Mouse (Mus musculus): Measurements from ENCODE around the gene Slc12a6. TPM values are rescaled to one million over a fixed set of nuclear protein-coding genes. Genes with fewer than 3 reads are reported as not detected.

Gene Slc12a6
- polyA plus RNA-seq, 1 experiment from 2014 or later, result 6.9 TPM

- Histone ChIP-seq H3K4me3 (ENCODE audit: low read depth, low read length) (no peak overlapping the region), H3K36me3 (ENCODE audit: control insufficient read depth, insufficient read depth) (peaks cover 88% of the 10 kb centered on the region), H3K9ac (ENCODE audit: low read depth, low read length) (no peak overlapping the region), H3K9me3 (ENCODE audit: control insufficient read depth) (no peaks in the 10 kb centered on the region), H3K4me1 (replicated peaks; ENCODE audit: control insufficient read depth, insufficient read depth, low read length) (no peaks in the 10 kb centered on the region), H3K27ac (ENCODE audit: low read depth, low read length) (no peak overlapping the region), H3K27me3 (replicated peaks; ENCODE audit: control insufficient read depth, insufficient read depth, low read length) (no peaks in the 10 kb centered on the region), H3K4me2 (replicated peaks; ENCODE audit: low read depth) (no peak overlapping the region)
- no peak for ATAC-seq
- 88% methylated on average over 7 of the region's 7 CpGs for WGBS
- no peak for TF ChIP-seq CTCF (IDR thresholded peaks at IDR 0.05; ENCODE audit: low read depth)
Observed at GRCm38 (mm10) chr2:112353685-112354455, 88.2 kb downstream of the Slc12a6 start.

DNA sequence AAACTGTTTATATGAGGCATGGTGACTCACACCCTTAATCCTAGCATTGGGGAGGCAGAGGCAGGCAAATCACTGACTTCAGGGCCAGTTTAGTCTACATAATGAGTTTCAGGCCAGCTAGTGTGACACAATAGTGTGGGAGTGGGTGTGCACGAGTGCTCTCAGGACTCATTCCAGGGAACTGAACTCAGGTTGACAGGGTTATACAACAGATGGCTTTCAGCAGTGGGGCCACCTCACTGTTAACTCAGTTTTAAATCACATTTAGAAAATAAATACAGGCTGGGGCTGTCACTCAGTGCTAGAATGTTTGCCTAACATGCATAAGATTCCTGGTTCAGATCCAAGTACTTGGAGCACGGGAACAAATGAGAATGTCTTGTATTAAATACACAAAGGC is 94.0 kb downstream of the Slc12a6 start:
- no peak overlapping the region for H3K9ac ChIP-seq (ENCODE audit: low read depth, low read length)
- no peaks in the 10 kb centered on the region for H3K27me3 ChIP-seq (replicated peaks; ENCODE audit: control insufficient read depth, insufficient read depth, low read length)
- no peaks in the 10 kb centered on the region for H3K9me3 ChIP-seq (ENCODE audit: control insufficient read depth)
- H3K4me2 ChIP-seq (replicated peaks; ENCODE audit: low read depth), result no peak overlapping the region
- no peaks in the 10 kb centered on the region for H3K4me1 ChIP-seq (replicated peaks; ENCODE audit: control insufficient read depth, insufficient read depth, low read length)
- WGBS, result 65% methylated on average over 2 of the region's 2 CpGs
- no peak overlapping the region for H3K27ac ChIP-seq (ENCODE audit: low read depth, low read length)
- TF ChIP-seq CTCF (IDR thresholded peaks at IDR 0.05; ENCODE audit: low read depth), result no peak
- H3K36me3 ChIP-seq (ENCODE audit: control insufficient read depth, insufficient read depth), result peaks cover 77% of the 10 kb centered on the region
- H3K4me3 ChIP-seq (ENCODE audit: low read depth, low read length), result no peak overlapping the region
- ATAC-seq, result no peak

DNA sequence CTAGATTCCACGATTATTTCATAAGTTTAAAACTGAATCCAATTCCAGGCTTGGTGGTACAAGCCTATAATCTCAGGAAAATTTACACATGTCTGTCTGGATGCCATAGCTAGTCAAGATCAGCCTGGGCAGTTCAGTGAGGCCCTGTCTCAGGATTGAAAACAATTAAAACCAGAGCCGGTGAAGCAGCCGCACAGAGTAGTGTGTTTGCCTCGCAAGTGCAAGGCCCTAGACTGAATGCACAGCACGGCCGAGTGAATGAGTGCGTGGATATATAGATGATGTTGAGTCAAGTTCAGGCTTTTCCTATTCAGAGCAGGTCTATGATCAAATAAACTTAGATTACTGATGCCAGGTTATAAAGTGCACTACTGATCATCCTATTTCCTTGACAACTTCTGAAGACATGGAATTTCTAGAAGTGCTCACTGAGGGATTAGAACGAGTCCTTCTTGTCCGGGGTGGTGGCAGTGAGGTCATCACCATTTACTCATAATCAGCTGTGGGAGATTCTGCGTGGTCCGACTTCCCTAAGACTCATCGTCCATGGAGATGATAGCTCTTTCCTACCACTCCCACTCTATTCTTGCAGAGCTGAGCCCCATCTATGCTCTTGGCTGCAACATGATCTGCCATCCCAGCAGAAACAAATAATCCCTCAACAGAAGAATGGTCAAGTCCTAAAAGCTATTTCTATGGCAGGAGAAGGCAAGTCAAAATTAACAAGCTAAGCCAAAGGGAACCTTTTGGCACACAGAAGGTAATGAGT is 94.6 kb downstream of the Slc12a6 start:
- no peaks in the 10 kb centered on the region for H3K9me3 ChIP-seq (ENCODE audit: control insufficient read depth)
- H3K9ac ChIP-seq (ENCODE audit: low read depth, low read length), result no peak overlapping the region
- H3K4me3 ChIP-seq (ENCODE audit: low read depth, low read length), result no peak overlapping the region
- no peak overlapping the region for H3K4me2 ChIP-seq (replicated peaks; ENCODE audit: low read depth)
- no peak overlapping the region for H3K27ac ChIP-seq (ENCODE audit: low read depth, low read length)
- H3K4me1 ChIP-seq (replicated peaks; ENCODE audit: control insufficient read depth, insufficient read depth, low read length), result no peaks in the 10 kb centered on the region
- TF ChIP-seq CTCF (IDR thresholded peaks at IDR 0.05; ENCODE audit: low read depth), result no peak
- H3K27me3 ChIP-seq (replicated peaks; ENCODE audit: control insufficient read depth, insufficient read depth, low read length), result no peaks in the 10 kb centered on the region
- ATAC-seq, result no peak
- H3K36me3 ChIP-seq (ENCODE audit: control insufficient read depth, insufficient read depth), result peaks cover 71% of the 10 kb centered on the region
- WGBS, result 77% methylated on average over 12 of the region's 12 CpGs

DNA sequence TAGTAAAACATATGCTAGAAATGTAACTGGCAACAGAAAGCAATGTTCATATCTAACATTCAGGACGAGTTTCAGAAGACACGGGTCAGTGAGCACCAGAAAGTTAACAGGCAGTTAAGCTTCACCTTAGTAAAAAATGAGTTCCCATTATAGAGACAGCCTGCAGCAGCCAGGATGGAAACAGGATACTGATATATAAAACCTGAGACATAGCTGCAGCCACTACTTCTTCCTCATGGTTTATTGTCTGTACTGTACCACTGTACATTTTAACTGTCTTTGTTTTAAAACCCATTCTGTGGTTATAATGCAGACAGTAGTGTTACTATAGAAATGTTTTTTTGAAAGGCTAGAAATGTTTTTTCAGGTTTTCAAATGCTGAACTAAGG is 95.2 kb downstream of the Slc12a6 start:
- Histone ChIP-seq H3K27me3 (replicated peaks; ENCODE audit: control insufficient read depth, insufficient read depth, low read length) (no peaks in the 10 kb centered on the region), H3K4me2 (replicated peaks; ENCODE audit: low read depth) (no peak overlapping the region), H3K36me3 (ENCODE audit: control insufficient read depth, insufficient read depth) (peaks cover 65% of the 10 kb centered on the region), H3K4me3 (ENCODE audit: low read depth, low read length) (no peak overlapping the region), H3K9ac (ENCODE audit: low read depth, low read length) (no peak overlapping the region), H3K4me1 (replicated peaks; ENCODE audit: control insufficient read depth, insufficient read depth, low read length) (no peaks in the 10 kb centered on the region), H3K27ac (ENCODE audit: low read depth, low read length) (no peak overlapping the region), H3K9me3 (ENCODE audit: control insufficient read depth) (no peaks in the 10 kb centered on the region)
- ATAC-seq, result no peak
- no peak for TF ChIP-seq CTCF (IDR thresholded peaks at IDR 0.05; ENCODE audit: low read depth)
- WGBS, result 81% methylated on average over 2 of the region's 2 CpGs

DNA sequence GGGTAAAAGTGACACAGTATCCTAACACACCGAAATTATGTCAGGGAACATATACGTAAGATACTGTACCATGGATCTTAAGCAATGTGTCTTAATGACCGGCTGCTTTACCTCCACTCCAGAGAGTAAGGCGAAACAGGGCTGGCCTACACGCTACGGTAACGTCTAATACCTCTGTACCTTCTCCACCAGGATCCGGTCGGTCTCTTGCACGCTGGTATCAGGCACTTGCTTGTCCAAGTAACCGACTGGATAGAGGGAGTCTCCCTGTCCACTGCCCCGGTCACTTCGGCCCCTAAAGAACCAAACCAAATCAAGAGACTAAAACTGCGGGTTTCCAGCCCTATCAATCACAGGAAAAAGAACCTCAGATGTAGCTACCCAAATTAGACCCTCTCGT is 101.6 kb downstream of the Slc12a6 start:
- peak overlapping the region; percentile 89 for H3K4me3 ChIP-seq (ENCODE audit: low read depth, low read length)
- no peaks in the 10 kb centered on the region; the same call in 1 of the 2 replicates for H3K4me1 ChIP-seq (replicated peaks; ENCODE audit: control insufficient read depth, insufficient read depth, low read length)
- peak overlapping the region; percentile 73 for H3K9ac ChIP-seq (ENCODE audit: low read depth, low read length)
- peak overlapping the region; percentile 73; the same call in 1 of the 2 replicates for H3K27ac ChIP-seq (ENCODE audit: low read depth, low read length)
- WGBS, result 11% methylated on average over 15 of the region's 15 CpGs
- no peak for TF ChIP-seq CTCF (IDR thresholded peaks at IDR 0.05; ENCODE audit: low read depth)
- peaks cover 7% of the 10 kb centered on the region for H3K36me3 ChIP-seq (ENCODE audit: control insufficient read depth, insufficient read depth)
- H3K4me2 ChIP-seq (replicated peaks; ENCODE audit: low read depth), result peak overlapping the region; percentile 87
- ATAC-seq, result peak; percentile 39
- H3K9me3 ChIP-seq (ENCODE audit: control insufficient read depth), result no peaks in the 10 kb centered on the region
- H3K27me3 ChIP-seq (replicated peaks; ENCODE audit: control insufficient read depth, insufficient read depth, low read length), result no peaks in the 10 kb centered on the region
